ENCODE assay signal across 8 mouse cellular contexts in genomic region chr7:92742341-92742741, GRCm38 (mm10). TPM values are rescaled to one million over a fixed set of nuclear protein-coding genes. Genes with fewer than 3 reads are reported as not detected.
DNase-seq lines count a peak whose midpoint lies in the region; ATAC-seq and TF ChIP-seq lines count a peak whose summit lies in the region.

No protein-coding gene starts in this region.

- H3K27ac ChIP-seq in heart, embryonic 15.5 days: peak overlapping the region; percentile 67; the same call in 1 of the 2 replicates
- no peak overlapping the region for H3K27ac ChIP-seq in ES-E14 (ENCODE audit: insufficient read depth, low read depth, low read length, poor library complexity, severe bottlenecking)
- H3K27ac ChIP-seq in embryonic fibroblast, embryonic 13.5 days (ENCODE audit: insufficient read depth, low read length): peak overlapping the region; percentile 48
- no peak overlapping the region for H3K27ac ChIP-seq in limb, embryonic 11.5 days (replicated peaks; ENCODE audit: low read depth, low read length)
- H3K27ac ChIP-seq in neural tube, embryonic 15.5 days (replicated peaks): peak overlapping the region; percentile 83

- in situ Hi-C loops in ES-E14 (cut with MboI; ENCODE audit: low sequenced_read_pairs in 2 of 2, unreplicated experiment in 2 of 2): no loop called here

- ATAC-seq in heart, embryonic 15.5 days (replicated peaks; ENCODE audit: insufficient number of reproducible peaks, insufficient read depth, low FRiP score, low read depth): no peak
- ATAC-seq in limb, embryonic 11.5 days (ENCODE audit: insufficient number of reproducible peaks, low FRiP score, low TSS enrichment, low read depth): no peak
- no peak for ATAC-seq in neural tube, embryonic 15.5 days (ENCODE audit: low FRiP score)
- no peak for ATAC-seq in megakaryocyte-erythroid progenitor cell, adult 5-6 weeks (replicated peaks; ENCODE audit: low FRiP score, low TSS enrichment, poor library complexity, severe bottlenecking)

- no peaks in the 10 kb centered on the region for H3K9me3 ChIP-seq in heart, embryonic 15.5 days (replicated peaks)
- no peaks in the 10 kb centered on the region for H3K9me3 ChIP-seq in ES-E14 (ENCODE audit: control insufficient read depth, insufficient read depth, low read depth, low read length)
- H3K9me3 ChIP-seq in limb, embryonic 11.5 days (ENCODE audit: control insufficient read depth, low read length): no peaks in the 10 kb centered on the region
- H3K9me3 ChIP-seq in neural tube, embryonic 15.5 days (replicated peaks): no peaks in the 10 kb centered on the region

- H3K4me2 ChIP-seq in heart, embryonic 15.5 days: peak overlapping the region; percentile 87
- H3K4me2 ChIP-seq in limb, embryonic 11.5 days (ENCODE audit: low read depth, severe bottlenecking): peak overlapping the region; percentile 89
- H3K4me2 ChIP-seq in neural tube, embryonic 15.5 days: peak overlapping the region; percentile 79

- H3K27me3 ChIP-seq in heart, embryonic 15.5 days: no peaks in the 10 kb centered on the region
- H3K27me3 ChIP-seq in limb, embryonic 11.5 days (ENCODE audit: control insufficient read depth, insufficient read depth, low read length): no peaks in the 10 kb centered on the region
- no peaks in the 10 kb centered on the region for H3K27me3 ChIP-seq in neural tube, embryonic 15.5 days (replicated peaks)

- H3K36me3 ChIP-seq in heart, embryonic 15.5 days: peaks cover 8% of the 10 kb centered on the region
- no peaks in the 10 kb centered on the region; the same call in 1 of the 2 replicates for H3K36me3 ChIP-seq in ES-E14 (ENCODE audit: control insufficient read depth, insufficient read depth, low read length, poor library complexity, severe bottlenecking)
- no peaks in the 10 kb centered on the region; the same call in 1 of the 2 replicates for H3K36me3 ChIP-seq in limb, embryonic 11.5 days (ENCODE audit: control insufficient read depth, insufficient read depth, low read length)
- H3K36me3 ChIP-seq in neural tube, embryonic 15.5 days: peaks cover 9% of the 10 kb centered on the region; the same call in 1 of the 2 replicates

- 0% methylated on average over 16 of the region's 16 CpGs for WGBS in heart, embryonic 15.5 days
- WGBS in limb, embryonic 11.5 days: under 1% methylated on average over 16 of the region's 16 CpGs
- under 1% methylated on average over 16 of the region's 16 CpGs for WGBS in neural tube, embryonic 15.5 days

- peaks cover 22% of the 10 kb centered on the region for H3K4me1 ChIP-seq in heart, embryonic 15.5 days (replicated peaks)
- H3K4me1 ChIP-seq in ES-E14 (ENCODE audit: control insufficient read depth in 2 of 2, insufficient read depth in 2 of 2, low read length in 2 of 2, poor library complexity in 1 of 2): peaks cover 7 to 12% of the 10 kb centered on the region in 2 experiments
- peaks cover 13% of the 10 kb centered on the region for H3K4me1 ChIP-seq in embryonic fibroblast, embryonic 13.5 days (ENCODE audit: control insufficient read depth, insufficient read depth, low read length)
- H3K4me1 ChIP-seq in limb, embryonic 11.5 days (ENCODE audit: control insufficient read depth, insufficient read depth, low read length): peaks cover 6% of the 10 kb centered on the region; the same call in 1 of the 2 replicates
- peaks cover 47% of the 10 kb centered on the region for H3K4me1 ChIP-seq in neural tube, embryonic 15.5 days

- peak; percentile 9; the same call in 1 of the 2 replicates for TF ChIP-seq POLR2A in embryonic fibroblast, embryonic 13.5 days (IDR thresholded peaks at IDR 0.05; ENCODE audit: low read depth, low read length)

- no peak for DNase-seq in heart, postnatal 25 days (ENCODE audit: low spot score)
- no peak for DNase-seq in ES-E14 (ENCODE audit: low read depth, low spot score)
- DNase-seq in limb, embryonic 11.5 days (ENCODE audit: low spot score): peak; percentile 47
- no peak for DNase-seq in urinary bladder, postnatal 25 days (ENCODE audit: low spot score)

- TF ChIP-seq CTCF in embryonic fibroblast, embryonic 13.5 days (IDR thresholded peaks at IDR 0.05; ENCODE audit: borderline replicate concordance, insufficient read depth, low read length): no peak

- H3K4me3 ChIP-seq in heart, embryonic 15.5 days: peak overlapping the region; percentile 85
- H3K4me3 ChIP-seq in ES-E14 (ENCODE audit: insufficient read depth in 1 of 2, low read depth in 1 of 2, low read length in 2 of 2, poor library complexity in 1 of 2, severe bottlenecking in 1 of 2): peak overlapping the region; percentile 53 to 90; a peak in 3 of 4 replicates
- H3K4me3 ChIP-seq in embryonic fibroblast, embryonic 13.5 days (ENCODE audit: insufficient read depth, low read length): peak overlapping the region; percentile 78
- peak overlapping the region; percentile 76 for H3K4me3 ChIP-seq in limb, embryonic 11.5 days (ENCODE audit: low read depth, low read length)
- H3K4me3 ChIP-seq in neural tube, embryonic 15.5 days (replicated peaks): peak overlapping the region; percentile 75

- intact Hi-C loops in heart, postnatal 25 days (cut with DNase I): loop anchor here (5.0 to 10.0 kb wide), 4 partner anchors 90 to 352 kb away; partner anchors contain the start of gene Ankrd42

- H3K9ac ChIP-seq in heart, embryonic 15.5 days: peak overlapping the region; percentile 60
- no peak overlapping the region for H3K9ac ChIP-seq in ES-E14 (ENCODE audit: insufficient read depth, low read depth, low read length, poor library complexity, severe bottlenecking)
- H3K9ac ChIP-seq in limb, embryonic 11.5 days (ENCODE audit: low read length): peak overlapping the region; percentile 52
- H3K9ac ChIP-seq in neural tube, embryonic 15.5 days (replicated peaks): peak overlapping the region; percentile 60

TF ChIP-seq in ES-E14, 5 proteins besides CTCF, POLR2A, EP300 and RAD21:
- TF ChIP-seq CHD2 (IDR thresholded peaks at IDR 0.05; ENCODE audit: low read depth, low read length) (no peak), ZNF384 (IDR thresholded peaks at IDR 0.05; ENCODE audit: low read depth, low read length) (no peak), HCFC1 (IDR thresholded peaks at IDR 0.05; ENCODE audit: borderline replicate concordance, insufficient read depth, low read length) (no peak), ZC3H11A (IDR thresholded peaks at IDR 0.05; ENCODE audit: borderline replicate concordance, low read depth, low read length) (no peak), MAFK (IDR thresholded peaks at IDR 0.05; ENCODE audit: insufficient read depth, low read depth, low read length) (no peak)

RNA-seq across cellular contexts. Expression of gene Rab30, which starts 0.9 kb away (rescaled TPM):
- polyA plus RNA-seq in heart, embryonic 15.5 days (2015; fragmentation: Nextera tagmentation; extraction: Ambion mirVana): 8.3 and 10.4 TPM in 2 replicates
- 10 to 100 TPM; 14.8 to 17.7 TPM for total RNA-seq in heart, postnatal 25 days (2021)
- 6.8 and 7.4 TPM in 2 replicates for total RNA-seq in ES-E14 (2012; rRNA removed)
- polyA plus RNA-seq in embryonic fibroblast, embryonic 13.5 days (2011; ENCODE audit: insufficient read length, low read depth, missing spikeins): 38.7 and 45.6 TPM in 2 replicates
- polyA plus RNA-seq in limb, embryonic 11.5 days (2014; fragmentation: Nextera tagmentation; extraction: Ambion mirVana): 11.5 and 11.9 TPM in 2 replicates
- 22.0 and 23.5 TPM in 2 replicates for polyA plus RNA-seq in neural tube, embryonic 15.5 days (2015; fragmentation: Nextera tagmentation; extraction: Ambion mirVana)
- 0.46 and 0.67 TPM in 2 replicates for total RNA-seq in megakaryocyte-erythroid progenitor cell, adult 5-6 weeks (2014; fragmentation: Nextera tagmentation)
- total RNA-seq in megakaryocyte-erythroid progenitor cell, adult 5-6 weeks (2017): 0.28 and 3.6 TPM in 2 replicates

Comparison
In these comparisons a context has a peak if more than half of its experiments do, and no peak if none do; other contexts are left out.
1. H3K27ac ChIP-seq: peak in heart, embryonic 15.5 days (single experiment), embryonic fibroblast, embryonic 13.5 days (single experiment) and neural tube, embryonic 15.5 days (single experiment); none in ES-E14 (single experiment) and limb, embryonic 11.5 days (single experiment).
2. Peak in every context shown above with its lines, with median percentiles within 50 percentile points of each other: H3K4me2 ChIP-seq and H3K4me3 ChIP-seq.